Mouse (Mus musculus) liver, embryonic 11.5 days (tissue): ENCODE data around the gene Dpysl5. TPM values are rescaled to one million over a fixed set of nuclear protein-coding genes. Genes with fewer than 3 reads are reported as not detected.

ENCODE experiments used
- ATAC-seq: fragments of 200-750 bp; cut with Nextera tagmentation; replicated peaks from 2 replicates; pipeline ENCODE4 v1.8.0; 2017; ENCODE audit warnings: moderate number of reproducible peaks, mild to moderate bottlenecking, moderate TSS enrichment, moderate library complexity; ENCODE audit not compliant: low FRiP score
- DNase-seq: peaks from one replicate; pipeline ENCODE4 v3.0.0-alpha.2; 2017; ENCODE audit warnings: low spot score
- H3K27ac ChIP-seq: fragments of 300-500 bp; sonication (generic); 2 replicates; pipeline ENCODE4 v1.5.1; 2014; ENCODE audit warnings: mild to moderate bottlenecking, low read depth, low read length, control low read depth
- H3K27me3 ChIP-seq: fragments of 300-500 bp; sonication (generic); replicated peaks from 2 replicates; pipeline ENCODE4 v1.6.1; 2014; ENCODE audit warnings: low read length, mixed read lengths; ENCODE audit not compliant: control insufficient read depth, insufficient read depth
- H3K36me3 ChIP-seq: fragments of 300-500 bp; sonication (generic); 2 replicates; pipeline ENCODE4 v1.6.1; 2014; ENCODE audit warnings: mild to moderate bottlenecking, low read length, moderate library complexity, mixed read lengths; ENCODE audit not compliant: control insufficient read depth, insufficient read depth
- H3K4me1 ChIP-seq: fragments of 300-500 bp; sonication (generic); replicated peaks from 2 replicates; pipeline ENCODE4 v1.6.1; 2014; ENCODE audit warnings: low read length, mixed read lengths; ENCODE audit not compliant: control insufficient read depth, insufficient read depth
- H3K4me2 ChIP-seq: fragments of 300-500 bp; sonication (generic); 2 replicates; pipeline ENCODE4 v1.6.1; 2014; ENCODE audit warnings: mild to moderate bottlenecking, control low read depth, moderate library complexity
- H3K4me3 ChIP-seq: fragments of 300-500 bp; sonication (generic); 2 replicates; pipeline ENCODE4 v1.5.1; 2014; ENCODE audit warnings: low read depth, low read length, control low read depth
- H3K9ac ChIP-seq: fragments of 300-500 bp; sonication (generic); 2 replicates; pipeline ENCODE4 v1.6.1; 2014; ENCODE audit warnings: low read depth, low read length, control low read depth
- H3K9me3 ChIP-seq: fragments of 300-500 bp; sonication (generic); 2 replicates; pipeline ENCODE4 v1.6.1; 2016; ENCODE audit warnings: low read length, inconsistent platforms, mixed read lengths; ENCODE audit not compliant: control insufficient read depth
- WGBS: fragments of 180-500 bp; shearing (Covaris S2); extraction: QIAGEN DNeasy Blood & Tissue Kit; methylation state at CpG from one replicate; pipeline ENCODE4 v1.1.7; 2014; 5-methylcytosine and 5-hydroxymethylcytosine counted together
- polyA plus RNA-seq: library from polyadenylated mRNA; unstranded; fragments of >200 nt; fragmentation: Nextera tagmentation; extraction: Ambion mirVana; gene quantifications from 2 replicates; pipeline ENCODE4 v1.2.1, GENCODE M21; 2014

Dpysl5 gene
- polyA plus RNA-seq, result 1.3 and 1.6 TPM in 2 replicates

DNA sequence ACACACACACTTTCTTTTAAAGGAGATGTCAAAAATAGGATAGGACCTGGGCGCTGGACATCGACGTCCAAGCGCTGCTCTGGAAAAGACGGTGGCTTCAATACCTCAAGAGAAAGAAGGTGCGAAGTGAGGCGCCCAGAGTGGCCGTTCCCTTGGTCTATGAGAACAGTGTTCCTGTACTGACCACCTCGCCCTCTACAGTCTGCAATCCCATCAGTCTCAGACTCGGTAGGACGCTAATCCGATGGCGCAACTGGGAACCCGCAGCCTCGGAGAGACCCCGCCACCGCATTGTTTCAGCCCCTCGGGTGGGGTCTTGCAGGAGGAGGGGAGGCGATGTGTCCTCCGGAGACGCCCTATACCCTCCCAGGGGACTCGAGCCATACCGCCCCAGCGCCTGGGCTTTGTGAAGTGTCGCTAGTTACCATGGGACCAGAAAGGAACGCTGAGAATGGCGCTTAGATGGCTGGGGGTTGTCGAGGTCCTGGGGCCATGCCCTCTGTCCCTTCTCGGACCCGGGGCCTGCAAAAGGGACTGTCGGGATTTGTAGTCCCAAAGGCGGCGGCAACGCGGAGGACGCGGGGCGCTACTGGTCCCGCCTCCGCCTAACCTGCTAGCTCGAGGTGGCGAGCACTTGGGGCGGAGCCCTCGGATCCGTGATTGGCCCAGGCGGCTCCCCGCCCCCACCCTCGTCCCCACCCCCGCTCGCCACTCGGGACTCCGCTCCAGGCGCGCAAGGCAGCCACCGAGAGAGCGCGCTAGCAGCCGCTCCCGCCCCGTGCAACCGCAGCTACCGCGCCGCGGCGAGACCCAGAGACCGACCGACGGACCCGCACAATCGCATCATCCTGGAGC, at the start of gene Dpysl5:
Dpysl5 (plus strand) TSS at position 418 of the 855 bp plus-strand sequence.
- peak within 1 kb of the TSS; percentile 90 for H3K4me2 ChIP-seq
- peak within 1 kb of the TSS; percentile 48 for H3K4me3 ChIP-seq
- peaks cover 68% of the 10 kb centered on the region for H3K27me3 ChIP-seq
- WGBS, result 1% methylated on average over 71 of the region's 71 CpGs
- no peak within 1 kb of the TSS for H3K27ac ChIP-seq
- H3K36me3 ChIP-seq, result no peaks in the 10 kb centered on the region
- H3K9me3 ChIP-seq, result no peaks in the 10 kb centered on the region
- H3K4me1 ChIP-seq, result peaks cover 14% of the 10 kb centered on the region
- 0 out of 2 replicates have a peak within 1 kb of the TSS, but pooled peaks have one; percentile 13 for H3K9ac ChIP-seq
- peak; percentile 75 for DNase-seq
- ATAC-seq, result peak; percentile 83

DNA sequence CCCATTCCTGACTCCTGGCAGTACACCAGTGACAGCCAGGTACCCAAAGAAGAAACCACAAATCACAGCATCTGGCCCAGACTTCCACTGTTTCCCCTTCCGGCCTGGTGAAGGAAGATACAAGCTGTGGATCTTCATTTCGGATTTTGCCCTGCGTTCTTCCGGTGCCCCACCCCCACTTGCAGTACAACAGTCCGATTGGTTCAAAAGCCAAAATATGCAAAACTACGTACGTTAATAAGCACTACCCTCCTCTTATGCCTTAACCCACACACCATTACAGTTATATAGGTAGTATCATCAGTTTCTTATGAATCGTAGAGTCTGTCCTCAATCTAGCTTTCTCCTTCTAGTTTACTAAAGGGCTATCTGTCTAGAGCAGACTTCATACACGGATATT, 46.0 kb upstream of the Dpysl5 start:
- no peaks in the 10 kb centered on the region for H3K27me3 ChIP-seq
- H3K4me3 ChIP-seq, result no peak overlapping the region
- 83% methylated on average over 9 of the region's 9 CpGs for WGBS
- H3K4me1 ChIP-seq, result peaks cover 17% of the 10 kb centered on the region
- DNase-seq (no peak), ATAC-seq (no peak)
- H3K9ac ChIP-seq, result no peak overlapping the region
- peaks cover 19% of the 10 kb centered on the region for H3K36me3 ChIP-seq
- no peaks in the 10 kb centered on the region for H3K9me3 ChIP-seq
- H3K4me2 ChIP-seq, result no peak overlapping the region
- H3K27ac ChIP-seq, result no peak overlapping the region

DNA sequence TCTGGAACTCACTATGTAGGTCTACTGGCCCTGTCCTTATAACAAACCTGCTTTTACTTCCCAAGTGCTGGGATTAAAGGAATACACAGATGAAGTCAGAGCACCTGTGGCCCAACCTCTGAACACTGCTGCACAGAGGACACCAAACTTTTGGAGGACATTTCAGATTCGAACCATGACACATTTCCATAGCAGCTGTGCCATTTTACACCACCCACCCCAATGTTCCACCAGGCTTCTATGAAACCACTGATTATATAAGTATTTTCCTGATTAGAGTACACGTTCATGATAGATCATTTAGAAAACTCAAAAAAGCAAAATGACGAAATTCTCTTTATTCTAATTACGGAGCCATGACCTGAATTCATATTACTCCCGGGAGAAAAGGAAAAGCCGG, 45.4 kb upstream of the Dpysl5 start:
- Histone ChIP-seq H3K4me2 (peak overlapping the region; percentile 77), H3K27ac (peak overlapping the region; percentile 73), H3K9ac (peak overlapping the region; percentile 74), H3K9me3 (no peaks in the 10 kb centered on the region), H3K36me3 (peaks cover 23% of the 10 kb centered on the region), H3K4me1 (peaks cover 17% of the 10 kb centered on the region), H3K27me3 (no peaks in the 10 kb centered on the region), H3K4me3 (peak overlapping the region; percentile 88)
- WGBS, result 53% methylated on average over 6 of the region's 6 CpGs
- ATAC-seq (no peak), DNase-seq (no peak)

DNA sequence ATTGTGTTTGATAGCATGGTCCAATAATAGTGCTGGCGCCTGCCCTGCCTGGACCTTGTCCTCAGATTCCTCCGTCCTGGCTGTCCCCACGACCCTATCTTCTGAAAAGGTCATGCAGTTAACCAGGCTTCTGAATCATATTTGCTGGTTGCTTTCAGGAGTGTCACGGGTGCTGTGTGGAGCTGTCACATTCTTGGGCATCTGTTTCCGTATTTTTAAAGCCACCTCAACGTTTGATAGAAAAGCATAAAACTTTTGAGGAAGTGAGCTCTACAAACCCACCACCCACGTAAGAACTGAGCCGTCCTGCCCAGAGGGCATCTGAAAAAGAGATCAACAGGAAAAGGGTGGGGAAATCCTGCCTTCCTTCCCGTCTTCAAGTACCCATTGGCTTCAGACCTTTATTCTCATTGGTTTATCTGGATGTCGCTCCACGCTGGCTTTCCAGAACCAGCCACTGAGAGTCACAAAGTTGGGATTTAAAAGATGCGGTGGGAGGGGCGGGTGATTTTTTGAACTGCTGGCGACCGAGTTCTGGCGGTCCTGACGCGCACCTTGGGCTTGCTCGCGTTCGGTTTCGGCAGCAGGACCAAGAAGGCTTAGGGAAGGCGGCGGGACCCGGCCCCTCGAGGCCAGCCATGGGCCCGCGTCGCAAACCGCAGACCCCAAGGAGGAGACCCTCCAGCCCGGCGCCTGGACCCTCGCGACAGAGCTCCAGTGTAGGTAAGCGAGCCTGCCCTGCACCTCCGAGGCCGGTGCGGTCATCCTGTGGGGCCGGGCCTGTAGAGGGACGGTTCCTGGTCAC, 44.8 kb upstream of the Dpysl5 start, which contains the start of gene Cenpa:
Cenpa (plus strand) TSS at position 387 of the 805 bp plus-strand sequence.
- Histone ChIP-seq H3K4me2 (peak within 1 kb of the TSS; percentile 77), H3K27me3 (no peaks in the 10 kb centered on the region), H3K9ac (peak within 1 kb of the TSS; percentile 95), H3K9me3 (no peaks in the 10 kb centered on the region), H3K4me3 (peak within 1 kb of the TSS; percentile 88), H3K36me3 (peaks cover 27% of the 10 kb centered on the region), H3K4me1 (peaks cover 17% of the 10 kb centered on the region), H3K27ac (peak within 1 kb of the TSS; percentile 82)
- peak; percentile 93 for ATAC-seq
- peak; percentile 84 for DNase-seq
- WGBS, result under 1% methylated on average over 40 of the region's 40 CpGs

DNA sequence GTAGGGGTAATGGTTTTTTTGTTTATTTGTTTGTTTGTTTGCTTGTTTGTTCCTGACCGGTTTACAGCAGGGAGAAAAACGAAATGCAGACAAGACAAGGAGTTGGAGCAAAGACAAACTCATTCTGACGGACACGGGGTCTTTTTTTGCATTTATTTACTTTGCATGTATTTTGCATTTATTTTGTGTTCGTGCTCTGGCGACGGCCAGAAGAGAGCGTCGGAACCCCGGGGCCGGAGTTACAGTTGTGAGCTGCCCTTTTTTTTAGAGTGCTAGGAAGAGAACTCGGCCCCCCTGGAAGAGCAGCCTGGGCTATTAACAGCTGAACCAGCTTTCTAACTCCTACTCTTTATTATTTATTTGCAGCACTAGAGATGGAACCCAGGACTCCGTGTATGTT, 44.1 kb upstream of the Dpysl5 start:
- H3K9ac ChIP-seq, result peak overlapping the region; percentile 95
- peak overlapping the region; percentile 82 for H3K27ac ChIP-seq
- peaks cover 32% of the 10 kb centered on the region for H3K36me3 ChIP-seq
- DNase-seq (no peak), ATAC-seq (no peak)
- WGBS, result 2% methylated on average over 13 of the region's 13 CpGs
- no peaks in the 10 kb centered on the region for H3K27me3 ChIP-seq
- H3K4me1 ChIP-seq, result peaks cover 17% of the 10 kb centered on the region
- H3K4me3 ChIP-seq, result peak overlapping the region; percentile 88
- H3K9me3 ChIP-seq, result no peaks in the 10 kb centered on the region
- peak overlapping the region; percentile 77 for H3K4me2 ChIP-seq

DNA sequence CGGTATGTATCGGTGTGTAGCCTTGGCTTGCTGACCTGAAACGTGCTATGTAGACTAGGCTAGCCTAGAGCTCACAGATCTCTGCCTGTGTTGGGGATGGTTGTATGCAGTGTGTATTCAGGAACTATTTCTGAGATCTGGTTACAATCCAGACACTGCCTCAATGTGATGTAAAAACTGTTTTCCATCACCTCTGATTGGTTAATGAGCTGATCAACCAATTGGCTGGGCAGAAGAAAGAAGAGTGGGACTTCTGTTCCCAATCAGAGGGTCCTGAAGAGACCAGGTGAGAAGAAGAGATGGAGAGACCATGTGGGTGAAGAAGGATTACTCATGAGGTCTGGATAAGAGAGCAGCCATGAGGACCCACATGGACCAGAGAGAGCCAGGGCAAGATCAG, 43.7 kb upstream of the Dpysl5 start:
- H3K9ac ChIP-seq, result peak overlapping the region; percentile 95
- H3K4me1 ChIP-seq, result peaks cover 17% of the 10 kb centered on the region
- WGBS, result 3% methylated on average over 3 of the region's 3 CpGs
- peak overlapping the region; percentile 88 for H3K4me3 ChIP-seq
- ATAC-seq (no peak), DNase-seq (no peak)
- H3K27me3 ChIP-seq, result no peaks in the 10 kb centered on the region
- peak overlapping the region; percentile 77 for H3K4me2 ChIP-seq
- no peaks in the 10 kb centered on the region for H3K9me3 ChIP-seq
- H3K27ac ChIP-seq, result 0 out of 2 replicates have a peak overlapping the region, but pooled peaks have one; percentile 9
- H3K36me3 ChIP-seq, result peaks cover 36% of the 10 kb centered on the region

DNA sequence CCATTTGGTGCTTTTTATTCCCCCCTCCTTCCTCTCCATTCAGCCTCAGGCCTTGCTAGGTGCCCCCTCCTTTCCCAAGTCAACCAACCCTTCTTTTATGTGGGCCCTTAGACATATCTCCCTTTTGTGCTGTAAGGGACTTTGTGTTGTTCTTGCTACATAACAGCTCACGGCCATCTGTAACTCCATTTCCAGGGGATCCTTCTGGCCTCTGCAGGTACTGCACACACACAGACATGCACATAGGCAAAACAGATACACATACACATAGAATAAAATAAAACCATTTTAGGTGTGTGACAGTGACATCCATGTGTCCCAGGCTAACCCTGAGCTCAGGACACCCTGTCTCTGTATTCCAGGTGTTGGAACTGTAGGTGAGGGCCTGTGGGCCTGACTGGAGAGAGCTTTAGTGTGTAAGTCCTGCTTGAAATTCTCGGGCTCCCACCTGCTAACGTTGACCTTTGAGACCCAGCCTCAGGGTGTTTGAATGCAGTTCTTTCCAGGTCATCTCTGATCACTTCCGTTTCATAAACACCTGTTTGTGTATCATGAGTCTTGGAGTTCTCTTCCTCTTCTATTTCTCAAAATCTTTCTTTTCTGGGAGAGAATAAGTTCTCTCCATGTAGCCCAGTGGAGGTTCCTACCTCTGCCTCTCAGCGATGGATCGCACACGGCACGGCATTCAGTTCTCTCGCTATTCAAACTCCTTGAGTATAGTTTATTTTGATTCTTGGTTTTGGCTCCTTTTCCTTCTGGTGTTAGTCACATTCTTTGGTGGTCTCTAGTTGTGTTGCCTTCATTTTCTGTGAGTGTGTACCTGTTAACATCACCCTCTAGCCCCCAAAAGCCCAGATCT, 42.5 kb upstream of the Dpysl5 start:
- H3K9me3 ChIP-seq, result no peaks in the 10 kb centered on the region
- WGBS, result 91% methylated on average over 9 of the region's 9 CpGs
- no peak for ATAC-seq
- H3K4me3 ChIP-seq, result peak overlapping the region; percentile 88
- H3K36me3 ChIP-seq, result peaks cover 46% of the 10 kb centered on the region
- peak overlapping the region; percentile 95 for H3K9ac ChIP-seq
- no peak for DNase-seq
- H3K4me1 ChIP-seq, result peaks cover 17% of the 10 kb centered on the region
- H3K27me3 ChIP-seq, result no peaks in the 10 kb centered on the region
- H3K27ac ChIP-seq, result no peak overlapping the region; the same call in 1 of the 2 replicates
- H3K4me2 ChIP-seq, result peak overlapping the region; percentile 77

DNA sequence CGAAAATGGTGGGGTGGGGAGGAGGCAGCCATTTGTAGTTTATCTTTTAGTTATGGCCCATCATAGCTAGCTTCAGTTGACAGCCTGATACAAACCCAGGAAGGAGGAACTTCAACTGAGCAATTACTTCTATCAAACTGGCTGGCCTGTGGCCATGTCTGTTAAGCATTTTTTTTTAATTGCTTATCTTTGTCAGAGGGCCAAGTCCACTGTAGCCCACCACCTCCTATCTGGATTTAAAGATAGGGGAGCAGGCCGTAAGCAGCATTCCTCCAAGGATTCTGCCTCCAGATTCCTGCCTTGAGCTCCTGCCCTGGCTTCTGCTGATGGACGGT, 41.9 kb upstream of the Dpysl5 start:
- Histone ChIP-seq H3K9ac (no peak overlapping the region; the same call in 1 of the 2 replicates), H3K4me2 (peak overlapping the region; percentile 77), H3K4me3 (no peak overlapping the region), H3K36me3 (peaks cover 51% of the 10 kb centered on the region), H3K4me1 (peaks cover 17% of the 10 kb centered on the region), H3K27ac (no peak overlapping the region), H3K9me3 (no peaks in the 10 kb centered on the region), H3K27me3 (no peaks in the 10 kb centered on the region)
- 61% methylated on average over 3 of the region's 3 CpGs for WGBS
- ATAC-seq (no peak), DNase-seq (no peak)
